Mouse (Mus musculus): ENCODE measurements around the gene Gnaq.
A peak's percentile ranks its signal among the peaks of the same experiment; 100 is the strongest.
"Not testable (repeated sequence)": the region's sequence is repeated elsewhere in the genome, so short reads cannot be mapped to it uniquely, and the experiment has no call there.

The Gnaq gene

GRCm38 (mm10) chr19:16132791-16132864 is at the start of gene Gnaq:
Gnaq (plus strand) TSS chr19:16132831.
- DNase-seq (ENCODE audit: low read depth, low spot score) = no peak

- not testable (repeated sequence) for DNase-seq (ENCODE audit: low read depth, low spot score)
Observed at GRCm38 (mm10) chr19:16083981-16084630, 48.5 kb upstream of the Gnaq start.

- DNase-seq (ENCODE audit: low read depth, low spot score) = no peak
Observed at GRCm38 (mm10) chr19:16085248-16085647, 47.4 kb upstream of the Gnaq start.

GRCm38 (mm10) chr19:16086154-16086553 is 46.5 kb upstream of the Gnaq start:
- peak; percentile 11 for DNase-seq (ENCODE audit: low read depth, low spot score)

- peak; percentile 27 for DNase-seq (ENCODE audit: low read depth, low spot score)
Observed at GRCm38 (mm10) chr19:16086581-16086980, 46.0 kb upstream of the Gnaq start.

- DNase-seq (ENCODE audit: low read depth, low spot score) = peak; percentile 76
Observed at GRCm38 (mm10) chr19:16087391-16087790, 45.2 kb upstream of the Gnaq start.

GRCm38 (mm10) chr19:16093616-16094015 is 39.0 kb upstream of the Gnaq start:
- no peak for DNase-seq (ENCODE audit: low read depth, low spot score)

GRCm38 (mm10) chr19:16109901-16110300 is 22.7 kb upstream of the Gnaq start:
- no peak for DNase-seq (ENCODE audit: low read depth, low spot score)

GRCm38 (mm10) chr19:16110670-16111069 is 22.0 kb upstream of the Gnaq start:
- DNase-seq (ENCODE audit: low read depth, low spot score) = no peak

GRCm38 (mm10) chr19:16113295-16113694 is 19.3 kb upstream of the Gnaq start:
- DNase-seq (ENCODE audit: low read depth, low spot score) = peak; percentile 49

- DNase-seq (ENCODE audit: low read depth, low spot score) = no peak
Observed at GRCm38 (mm10) chr19:16118421-16118820, 14.2 kb upstream of the Gnaq start.

GRCm38 (mm10) chr19:16121301-16121700 is 11.3 kb upstream of the Gnaq start:
- DNase-seq (ENCODE audit: low read depth, low spot score) = peak; percentile 28

- peak; percentile 36 for DNase-seq (ENCODE audit: low read depth, low spot score)
Observed at GRCm38 (mm10) chr19:16128715-16129114, 3.9 kb upstream of the Gnaq start.

GRCm38 (mm10) chr19:16129171-16129570 is 3.5 kb upstream of the Gnaq start:
- DNase-seq (ENCODE audit: low read depth, low spot score) = peak; percentile 19

- DNase-seq (ENCODE audit: low read depth, low spot score) = peak; percentile 53
Observed at GRCm38 (mm10) chr19:16130476-16130875, 2.2 kb upstream of the Gnaq start.

- peak; percentile 70 for DNase-seq (ENCODE audit: low read depth, low spot score)
Observed at GRCm38 (mm10) chr19:16131831-16132230, 800 bp upstream of the Gnaq start.

- peak; percentile 85 for DNase-seq (ENCODE audit: low read depth, low spot score)
Observed at GRCm38 (mm10) chr19:16132340-16132790, 266 bp upstream of the Gnaq start.

GRCm38 (mm10) chr19:16132865-16133720 is 462 bp downstream of the Gnaq start:
- peak; percentile 56 for DNase-seq (ENCODE audit: low read depth, low spot score)

GRCm38 (mm10) chr19:16133721-16134570 is 1.3 kb downstream of the Gnaq start:
- DNase-seq (ENCODE audit: low read depth, low spot score) = peak; percentile 62

GRCm38 (mm10) chr19:16138064-16138580 is 5.5 kb downstream of the Gnaq start:
- no peak for DNase-seq (ENCODE audit: low read depth, low spot score)

- no peak for DNase-seq (ENCODE audit: low read depth, low spot score)
Observed at GRCm38 (mm10) chr19:16140710-16141109, 8.1 kb downstream of the Gnaq start.

- no peak for DNase-seq (ENCODE audit: low read depth, low spot score)
Observed at GRCm38 (mm10) chr19:16141857-16142256, 9.2 kb downstream of the Gnaq start.

All from 3T3-L1 (cell line).